Mouse (Mus musculus) adrenal gland, adult (tissue): ENCODE data around the gene Col26a1.
A peak's percentile ranks its signal among the peaks of the same experiment; 100 is the strongest.
"Not testable (repeated sequence)": the region's sequence is repeated elsewhere in the genome, so short reads cannot be mapped to it uniquely, and the experiment has no call there.

Source experiments
- DNase-seq, 2 experiments: peaks; one replicate each; pipeline ENCODE4 v3.0.0; 2022 to 2023; ENCODE audit warnings: low spot score in 1 of 2; ENCODE audit not compliant: inconsistent age in 2 of 2

Gene Col26a1

GRCm38 (mm10) chr5:136755696-136756095 is 127.3 kb downstream of the Col26a1 start:
- DNase-seq: peak; percentile 60 to 87

GRCm38 (mm10) chr5:136754053-136754591 is 128.9 kb downstream of the Col26a1 start:
- peak; percentile 40 to 66 for DNase-seq

DNA sequence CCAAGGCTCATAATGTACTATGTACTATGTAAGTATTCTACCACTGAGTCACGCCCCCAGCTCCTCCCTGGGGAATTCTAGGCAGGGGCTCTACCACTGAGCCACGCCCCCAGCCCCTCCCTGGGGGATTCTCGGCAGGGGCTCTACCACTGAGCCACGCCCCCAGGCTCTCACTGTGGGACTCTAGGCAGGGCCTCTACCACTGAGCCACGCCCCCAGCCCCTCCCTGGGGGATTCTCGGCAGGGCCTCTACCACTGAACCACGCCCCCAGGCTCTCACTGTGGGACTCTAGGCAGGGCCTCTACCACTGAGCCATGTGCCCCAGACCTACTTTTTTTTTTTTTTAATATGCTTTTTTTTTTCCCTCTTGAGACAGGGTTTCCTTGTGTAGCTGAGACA is 129.8 kb downstream of the Col26a1 start:
- DNase-seq: not testable (repeated sequence)

DNA sequence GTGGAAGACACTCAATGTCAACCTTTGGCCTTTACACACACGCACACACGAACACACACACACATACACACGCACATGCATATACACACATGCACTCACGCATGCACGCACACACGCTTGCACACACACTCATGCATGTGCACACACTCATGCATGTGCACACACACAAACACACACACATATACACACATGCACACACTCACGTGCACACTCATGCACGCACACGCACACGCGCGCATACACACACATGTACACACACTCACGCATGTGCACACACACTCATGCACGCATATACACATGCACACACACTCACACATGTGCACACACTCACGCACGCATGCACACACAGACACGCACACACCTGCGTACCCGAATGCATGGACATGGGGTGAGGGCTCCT is 130.9 kb downstream of the Col26a1 start:
- no peak for DNase-seq

GRCm38 (mm10) chr5:136746596-136746995 is 136.4 kb downstream of the Col26a1 start:
- no peak for DNase-seq

GRCm38 (mm10) chr5:136738918-136739317 is 144.1 kb downstream of the Col26a1 start:
- no peak for DNase-seq

DNA sequence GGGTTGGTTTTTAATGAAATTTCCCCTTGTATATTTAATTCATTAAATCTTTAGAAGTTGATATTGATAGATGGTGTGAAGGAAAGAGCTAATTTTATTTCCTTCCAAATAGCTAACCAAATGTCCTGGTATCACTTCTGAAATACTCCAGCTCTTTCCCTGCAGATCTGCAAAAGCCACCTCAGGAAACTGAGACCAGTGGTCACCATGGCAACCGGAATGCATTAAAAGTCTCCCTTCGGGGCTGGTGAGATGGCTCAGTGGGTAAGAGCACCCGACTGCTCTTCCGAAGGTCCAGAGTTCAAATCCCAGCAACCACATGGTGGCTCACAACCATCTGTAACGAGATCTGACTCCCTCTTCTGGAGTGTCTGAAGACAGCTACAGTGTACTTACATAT is 156.7 kb downstream of the Col26a1 start:
- not testable (repeated sequence) for DNase-seq

DNA sequence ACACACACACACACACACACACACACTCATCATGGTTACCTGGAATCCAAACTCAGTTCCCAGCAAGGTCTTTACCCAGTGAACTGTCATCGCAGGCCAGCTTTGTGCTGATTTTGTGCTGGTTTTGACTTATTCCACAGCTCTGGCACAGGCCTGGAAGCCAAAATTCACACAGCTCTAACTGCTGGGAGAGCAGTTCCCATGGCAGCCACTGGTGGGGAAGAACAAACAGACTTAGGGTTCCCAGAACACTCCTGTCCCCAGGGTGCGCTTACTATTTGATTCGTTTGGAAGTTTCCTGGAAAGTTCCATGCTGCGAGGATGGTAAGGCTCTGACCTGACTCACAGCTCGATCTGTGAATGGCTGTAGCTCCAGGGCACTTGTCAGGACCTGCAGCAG is 161.4 kb downstream of the Col26a1 start:
- DNase-seq: no peak

GRCm38 (mm10) chr5:136718656-136719055 is 164.4 kb downstream of the Col26a1 start:
- DNase-seq: peak in 1 of 2 experiments; percentile 20

- peak in 1 of 2 experiments; percentile 17 for DNase-seq
Observed at GRCm38 (mm10) chr5:136717573-136717854, 165.5 kb downstream of the Col26a1 start.

DNA sequence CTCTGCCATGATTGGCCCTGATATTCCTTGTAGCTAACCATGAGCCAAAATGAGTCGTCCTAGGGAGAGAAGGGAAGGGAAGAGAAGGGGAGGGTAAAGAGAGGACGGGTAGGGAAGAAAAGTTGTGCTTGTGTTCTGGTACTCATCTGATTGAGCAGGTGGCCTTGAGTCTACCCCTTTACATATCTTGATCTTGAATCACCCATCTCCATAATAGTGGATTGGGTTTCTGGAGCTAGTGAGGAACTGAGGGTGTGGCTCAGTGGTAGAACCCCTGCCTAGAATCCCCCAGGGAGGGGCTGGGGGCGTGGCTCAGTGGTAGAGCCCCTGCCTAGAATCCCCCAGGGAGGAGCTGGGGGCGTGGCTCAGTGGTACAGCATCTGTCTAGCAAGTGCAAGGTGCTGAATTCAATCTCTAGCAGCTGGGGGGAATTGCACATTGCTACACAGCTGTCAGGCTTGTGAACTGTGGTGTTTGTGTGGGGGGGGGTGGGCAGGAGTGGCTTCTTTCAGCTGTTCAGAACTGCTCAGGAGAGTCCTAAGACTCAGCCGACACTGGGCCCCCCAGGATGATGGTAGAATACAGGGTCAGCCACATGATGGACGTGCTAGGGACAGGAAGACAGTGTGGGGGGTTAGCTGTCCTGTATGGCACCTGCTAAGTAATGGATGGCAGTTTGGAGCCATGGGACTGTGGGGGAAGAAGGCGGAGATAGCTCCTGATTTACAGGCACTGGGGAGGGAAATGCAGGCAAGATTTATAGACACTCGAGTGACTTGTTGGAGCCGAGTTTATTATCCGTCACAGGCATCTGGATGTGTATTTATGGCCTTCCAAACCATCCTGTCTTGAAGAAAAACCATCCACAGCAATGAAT is 166.1 kb downstream of the Col26a1 start:
- DNase-seq: no peak

DNA sequence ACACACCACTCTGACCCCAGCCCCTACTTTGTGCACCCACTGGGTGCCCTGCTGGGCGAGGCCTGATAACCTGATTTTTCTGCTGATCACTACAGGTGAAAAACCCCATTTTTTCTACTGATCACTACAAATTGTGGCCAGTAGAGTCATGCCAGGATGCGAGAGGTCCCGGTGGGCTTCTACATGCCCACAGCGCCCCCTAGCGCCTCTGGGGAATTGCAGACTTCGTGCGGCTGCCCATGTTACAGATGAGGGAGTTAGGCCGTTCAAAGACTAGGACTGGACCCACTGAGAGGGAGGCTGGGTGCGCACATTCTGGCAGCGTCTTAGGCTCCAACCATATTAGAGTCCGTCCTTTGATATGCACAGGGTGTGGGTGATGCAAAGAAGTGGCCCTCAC is 168.1 kb downstream of the Col26a1 start:
- peak in 1 of 2 experiments; percentile 43 for DNase-seq

GRCm38 (mm10) chr5:136714232-136714875 is 168.7 kb downstream of the Col26a1 start:
- DNase-seq: no peak

- no peak for DNase-seq
Observed at GRCm38 (mm10) chr5:136710742-136711141, 172.3 kb downstream of the Col26a1 start.

DNA sequence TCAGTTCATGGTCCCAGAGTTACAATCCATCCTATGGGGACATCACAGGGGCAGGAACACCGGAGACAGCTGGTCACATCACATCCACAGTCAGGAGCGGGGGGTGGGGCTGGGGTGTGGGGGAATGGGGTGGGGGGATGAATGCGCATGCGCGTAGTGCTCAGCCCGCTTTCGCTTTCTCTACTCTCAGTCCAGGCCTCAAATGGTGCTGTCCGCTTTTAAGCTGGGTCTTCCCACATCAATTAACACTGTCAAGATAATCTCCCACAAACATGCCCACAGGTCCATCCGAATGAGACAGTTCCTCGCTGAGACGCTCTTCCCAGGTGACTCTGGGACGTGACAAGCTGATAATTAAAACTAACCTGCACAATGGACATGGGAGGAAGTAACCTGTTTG is 174.9 kb downstream of the Col26a1 start:
- DNase-seq: no peak

DNA sequence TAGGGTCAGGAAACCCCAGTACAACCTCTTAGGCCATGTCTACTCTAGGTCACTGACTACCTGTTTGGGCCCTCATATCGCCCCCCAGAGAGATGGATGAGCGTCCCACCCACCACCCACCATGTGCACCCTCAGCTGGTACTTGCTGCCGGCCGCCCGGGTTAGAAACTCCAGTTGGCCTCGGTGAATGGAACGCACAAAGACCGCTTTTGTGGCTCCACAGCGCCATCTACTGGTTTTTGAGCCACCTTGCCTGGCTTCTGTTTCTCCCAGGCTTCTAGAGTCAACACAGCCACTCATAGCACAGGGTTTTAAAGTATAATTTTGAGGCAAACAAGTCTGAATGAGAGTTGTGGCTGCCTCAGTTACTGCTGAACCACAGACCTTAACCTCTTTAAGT is 176.2 kb downstream of the Col26a1 start:
- DNase-seq: peak; percentile 60 to 88

- DNase-seq: peak in 1 of 2 experiments; percentile 28
Observed at GRCm38 (mm10) chr5:136705532-136705931, 177.5 kb downstream of the Col26a1 start.

DNA sequence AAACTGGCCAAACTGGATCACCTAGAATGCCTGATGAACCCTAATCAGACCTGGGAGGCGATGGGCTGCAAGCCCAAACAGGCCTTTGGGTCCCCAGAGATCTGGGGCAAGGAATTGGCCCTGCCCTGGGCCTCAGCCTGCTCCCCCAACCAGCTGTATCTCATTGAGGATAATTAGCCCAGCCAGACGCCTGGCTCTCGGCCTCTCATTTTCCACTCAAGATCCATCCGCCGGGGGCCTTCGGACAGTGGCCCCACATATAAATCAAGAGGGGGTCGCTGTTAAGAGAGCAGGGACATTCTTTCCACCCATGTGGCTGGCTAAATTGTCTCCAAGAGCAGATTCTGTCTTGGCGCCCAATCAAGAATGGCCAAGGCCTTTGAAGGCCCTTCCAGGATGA is 178.9 kb downstream of the Col26a1 start:
- peak in 1 of 2 experiments; percentile 23 for DNase-seq

- peak; percentile 65 to 92 for DNase-seq
Observed at GRCm38 (mm10) chr5:136703751-136704150, 179.3 kb downstream of the Col26a1 start.

DNA sequence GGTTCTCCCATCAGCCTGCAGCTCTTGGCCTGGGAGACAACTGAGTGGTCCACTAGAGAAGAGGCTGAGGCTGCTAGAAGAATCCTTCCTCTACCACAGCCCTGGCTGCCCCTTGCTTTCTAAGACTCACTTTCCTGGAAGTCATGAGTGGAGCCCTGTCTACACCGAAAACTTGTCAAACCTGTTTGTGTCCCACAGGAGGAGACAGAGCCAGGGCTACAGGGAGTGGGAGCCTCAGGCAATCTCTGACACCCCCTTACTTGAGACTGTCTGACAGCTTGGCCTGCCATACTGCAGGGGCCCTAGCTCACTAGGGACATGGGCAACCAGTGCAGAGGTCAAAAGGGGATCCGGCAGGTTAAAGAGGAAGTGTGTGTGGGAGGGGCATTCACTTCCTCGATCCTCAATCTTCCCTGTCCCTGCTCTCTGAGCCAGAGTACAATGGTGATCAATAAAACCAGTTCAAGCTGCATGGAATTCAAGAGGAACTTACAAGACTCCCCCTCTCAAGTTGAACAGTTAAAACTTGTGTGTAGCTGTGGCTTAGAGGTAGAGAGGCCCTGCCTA is 180.8 kb downstream of the Col26a1 start:
- no peak for DNase-seq

DNA sequence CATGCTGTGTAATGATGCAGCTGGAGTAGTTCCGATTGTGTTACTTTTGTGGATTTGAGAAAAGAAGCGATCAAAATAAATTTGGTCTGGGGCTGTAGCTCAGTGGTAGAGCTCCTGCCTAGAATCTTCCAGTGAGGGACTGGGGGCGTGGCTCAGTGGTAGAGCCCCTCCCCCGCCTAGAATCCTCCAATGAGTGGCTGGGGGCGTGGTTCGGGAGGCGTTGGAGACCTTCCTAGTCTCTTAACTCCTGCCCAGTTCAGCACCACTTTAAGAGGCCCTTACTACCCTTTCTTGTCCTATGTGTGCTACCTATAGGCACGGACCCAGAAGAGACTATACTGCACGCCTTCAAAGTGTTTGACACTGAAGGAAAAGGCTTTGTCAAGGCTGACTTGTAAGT is 185.4 kb downstream of the Col26a1 start:
- DNase-seq: no peak

GRCm38 (mm10) chr5:136696516-136696915 is 186.5 kb downstream of the Col26a1 start:
- no peak for DNase-seq
